Mouse (Mus musculus): Measurements from ENCODE around the gene Gda. TPM values are rescaled to one million over a fixed set of nuclear protein-coding genes. Genes with fewer than 3 reads are reported as not detected.

Gene Gda
- polyA plus RNA-seq, 1 experiment from 2014 or later: 0.55 TPM

GRCm38 (mm10) chr19:21432286-21432685, 41.0 kb downstream of the Gda start:
- ATAC-seq (ENCODE audit: low read depth): no peak
- 85% methylated on average over 3 of the region's 3 CpGs for WGBS
- Histone ChIP-seq H3K9ac (ENCODE audit: low read length) (no peak overlapping the region), H3K9me3 (ENCODE audit: control insufficient read depth, low read length) (no peaks in the 10 kb centered on the region), H3K36me3 (ENCODE audit: control insufficient read depth, insufficient read depth, low read length) (no peaks in the 10 kb centered on the region), H3K4me1 (replicated peaks; ENCODE audit: control insufficient read depth, insufficient read depth, low read length) (no peaks in the 10 kb centered on the region), H3K27ac (ENCODE audit: low read length) (no peak overlapping the region), H3K27me3 (ENCODE audit: control insufficient read depth, insufficient read depth, low read depth, low read length) (no peaks in the 10 kb centered on the region), H3K4me2 (ENCODE audit: low read depth, low read length) (no peak overlapping the region), H3K4me3 (ENCODE audit: low read length) (no peak overlapping the region)

- Histone ChIP-seq H3K9me3 (ENCODE audit: control insufficient read depth, low read length) (no peaks in the 10 kb centered on the region), H3K4me2 (ENCODE audit: low read depth, low read length) (no peak overlapping the region), H3K4me1 (replicated peaks; ENCODE audit: control insufficient read depth, insufficient read depth, low read length) (no peaks in the 10 kb centered on the region), H3K4me3 (ENCODE audit: low read length) (no peak overlapping the region), H3K36me3 (ENCODE audit: control insufficient read depth, insufficient read depth, low read length) (no peaks in the 10 kb centered on the region), H3K9ac (ENCODE audit: low read length) (no peak overlapping the region), H3K27me3 (ENCODE audit: control insufficient read depth, insufficient read depth, low read depth, low read length) (no peaks in the 10 kb centered on the region), H3K27ac (ENCODE audit: low read length) (no peak overlapping the region)
- ATAC-seq (ENCODE audit: low read depth): no peak
- WGBS: 85% methylated on average over 4 of the region's 4 CpGs
Measured at GRCm38 (mm10) chr19:21425391-21425790, 47.9 kb downstream of the Gda start.

DNA sequence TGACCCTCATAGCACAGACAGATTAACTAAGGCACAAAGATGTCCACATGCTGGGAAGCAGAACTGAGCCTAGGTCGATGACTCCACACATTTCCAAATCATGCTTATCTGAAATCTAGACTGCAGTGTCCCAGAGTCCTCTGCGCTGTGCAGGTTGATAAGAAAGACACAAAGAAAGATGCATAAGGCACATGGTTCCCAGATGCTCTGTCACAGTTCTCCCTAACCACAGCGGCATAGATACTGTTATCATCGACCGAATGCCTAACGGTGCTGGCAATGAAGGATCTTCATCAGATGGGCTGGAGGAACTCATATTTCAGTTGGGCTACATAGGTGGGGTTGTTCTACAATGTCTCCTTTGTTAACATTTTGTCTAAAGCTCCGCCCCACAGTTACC, 49.5 kb downstream of the Gda start:
- no peaks in the 10 kb centered on the region for H3K9me3 ChIP-seq (ENCODE audit: control insufficient read depth, low read length)
- no peak overlapping the region for H3K27ac ChIP-seq (ENCODE audit: low read length)
- 76% methylated on average over 7 of the region's 7 CpGs for WGBS
- H3K27me3 ChIP-seq (ENCODE audit: control insufficient read depth, insufficient read depth, low read depth, low read length): no peaks in the 10 kb centered on the region
- H3K9ac ChIP-seq (ENCODE audit: low read length): no peak overlapping the region
- no peak for ATAC-seq (ENCODE audit: low read depth)
- H3K4me2 ChIP-seq (ENCODE audit: low read depth, low read length): no peak overlapping the region
- H3K4me1 ChIP-seq (replicated peaks; ENCODE audit: control insufficient read depth, insufficient read depth, low read length): no peaks in the 10 kb centered on the region
- H3K36me3 ChIP-seq (ENCODE audit: control insufficient read depth, insufficient read depth, low read length): no peaks in the 10 kb centered on the region
- H3K4me3 ChIP-seq (ENCODE audit: low read length): no peak overlapping the region

DNA sequence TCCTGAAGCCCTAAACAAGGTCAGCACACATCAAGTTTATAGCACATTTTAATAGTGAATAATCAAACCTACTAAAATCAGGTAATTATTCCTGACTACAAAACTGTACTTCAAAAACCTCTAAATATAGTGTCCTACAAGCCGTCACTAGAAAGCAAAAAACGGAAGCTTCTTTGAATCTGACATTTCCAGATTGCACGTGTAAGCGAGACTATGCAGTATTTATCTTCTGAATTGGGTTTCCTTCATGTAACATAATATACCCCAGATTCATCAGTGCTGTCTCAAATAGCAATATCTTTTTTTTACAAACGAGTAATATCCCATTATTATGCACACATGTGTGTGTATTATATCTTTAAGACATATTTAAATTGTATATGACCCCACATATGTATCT, 54.8 kb downstream of the Gda start:
- Histone ChIP-seq H3K4me2 (ENCODE audit: low read depth, low read length) (no peak overlapping the region), H3K36me3 (ENCODE audit: control insufficient read depth, insufficient read depth, low read length) (no peaks in the 10 kb centered on the region), H3K4me3 (ENCODE audit: low read length) (no peak overlapping the region), H3K4me1 (replicated peaks; ENCODE audit: control insufficient read depth, insufficient read depth, low read length) (no peaks in the 10 kb centered on the region), H3K27ac (ENCODE audit: low read length) (no peak overlapping the region), H3K9me3 (ENCODE audit: control insufficient read depth, low read length) (no peaks in the 10 kb centered on the region), H3K9ac (ENCODE audit: low read length) (no peak overlapping the region), H3K27me3 (ENCODE audit: control insufficient read depth, insufficient read depth, low read depth, low read length) (no peaks in the 10 kb centered on the region)
- no peak for ATAC-seq (ENCODE audit: low read depth)
- WGBS: 79% methylated on average over 5 of the region's 5 CpGs

GRCm38 (mm10) chr19:21415377-21415776, 57.9 kb downstream of the Gda start:
- Histone ChIP-seq H3K4me3 (ENCODE audit: low read length) (no peak overlapping the region), H3K9ac (ENCODE audit: low read length) (no peak overlapping the region), H3K9me3 (ENCODE audit: control insufficient read depth, low read length) (no peaks in the 10 kb centered on the region), H3K4me2 (ENCODE audit: low read depth, low read length) (no peak overlapping the region), H3K36me3 (ENCODE audit: control insufficient read depth, insufficient read depth, low read length) (no peaks in the 10 kb centered on the region), H3K27me3 (ENCODE audit: control insufficient read depth, insufficient read depth, low read depth, low read length) (no peaks in the 10 kb centered on the region), H3K27ac (ENCODE audit: low read length) (no peak overlapping the region), H3K4me1 (replicated peaks; ENCODE audit: control insufficient read depth, insufficient read depth, low read length) (no peaks in the 10 kb centered on the region)
- no peak for ATAC-seq (ENCODE audit: low read depth)
- 60% methylated on average over 3 of the region's 3 CpGs for WGBS

DNA sequence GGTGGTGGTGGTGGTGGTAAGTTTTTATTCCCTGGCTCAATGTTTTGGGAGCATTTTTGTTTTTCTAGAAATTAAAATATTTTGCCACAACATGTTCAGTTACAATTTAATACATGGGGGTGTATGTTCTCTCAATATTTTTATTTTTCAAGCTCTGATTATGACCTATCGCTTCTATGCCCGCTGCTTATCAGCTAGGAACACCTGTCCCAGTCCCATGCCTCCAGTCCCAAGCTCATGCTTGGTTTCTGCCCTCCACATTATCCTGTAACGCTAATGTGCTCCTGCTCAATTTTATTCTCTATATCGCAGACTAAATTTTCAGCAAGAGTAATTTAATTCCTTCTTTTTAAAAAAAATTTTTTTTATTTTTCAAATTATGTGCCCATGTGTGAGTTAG, 64.1 kb downstream of the Gda start:
- no peak for ATAC-seq (ENCODE audit: low read depth)
- Histone ChIP-seq H3K36me3 (ENCODE audit: control insufficient read depth, insufficient read depth, low read length) (no peaks in the 10 kb centered on the region), H3K4me3 (ENCODE audit: low read length) (no peak overlapping the region), H3K27me3 (ENCODE audit: control insufficient read depth, insufficient read depth, low read depth, low read length) (no peaks in the 10 kb centered on the region), H3K27ac (ENCODE audit: low read length) (no peak overlapping the region), H3K4me1 (replicated peaks; ENCODE audit: control insufficient read depth, insufficient read depth, low read length) (no peaks in the 10 kb centered on the region), H3K9me3 (ENCODE audit: control insufficient read depth, low read length) (no peaks in the 10 kb centered on the region), H3K9ac (ENCODE audit: low read length) (no peak overlapping the region), H3K4me2 (ENCODE audit: low read depth, low read length) (no peak overlapping the region)
- 84% methylated on average over 4 of the region's 4 CpGs for WGBS

GRCm38 (mm10) chr19:21407363-21407762, 65.9 kb downstream of the Gda start:
- Histone ChIP-seq H3K4me1 (replicated peaks; ENCODE audit: control insufficient read depth, insufficient read depth, low read length) (no peaks in the 10 kb centered on the region), H3K9me3 (ENCODE audit: control insufficient read depth, low read length) (no peaks in the 10 kb centered on the region), H3K36me3 (ENCODE audit: control insufficient read depth, insufficient read depth, low read length) (no peaks in the 10 kb centered on the region), H3K4me3 (ENCODE audit: low read length) (no peak overlapping the region), H3K9ac (ENCODE audit: low read length) (no peak overlapping the region), H3K27ac (ENCODE audit: low read length) (no peak overlapping the region), H3K27me3 (ENCODE audit: control insufficient read depth, insufficient read depth, low read depth, low read length) (no peaks in the 10 kb centered on the region), H3K4me2 (ENCODE audit: low read depth, low read length) (no peak overlapping the region)
- ATAC-seq (ENCODE audit: low read depth): no peak
- 68% methylated on average over 1 of the region's 1 CpGs for WGBS

DNA sequence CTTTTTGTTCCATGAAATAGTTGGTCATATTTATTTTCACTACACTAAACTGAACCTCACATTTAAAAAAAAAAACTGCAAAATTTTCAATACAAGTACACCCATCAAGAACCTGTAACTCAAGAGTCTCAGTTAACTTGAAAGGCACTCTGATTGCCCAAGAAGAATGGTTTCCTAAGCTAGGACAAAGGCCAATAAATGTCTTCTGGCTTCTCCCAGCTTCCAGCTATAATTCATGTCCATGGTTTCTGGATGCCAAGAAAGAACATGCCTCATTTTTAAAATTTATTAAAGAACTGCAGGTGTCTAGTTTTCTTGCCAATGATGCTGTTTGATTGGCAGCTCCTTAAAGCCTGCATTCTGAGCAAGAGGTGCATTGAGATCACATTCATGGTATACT, 75.3 kb downstream of the Gda start:
- Histone ChIP-seq H3K27me3 (ENCODE audit: control insufficient read depth, insufficient read depth, low read depth, low read length) (no peaks in the 10 kb centered on the region), H3K9me3 (ENCODE audit: control insufficient read depth, low read length) (no peaks in the 10 kb centered on the region), H3K4me1 (replicated peaks; ENCODE audit: control insufficient read depth, insufficient read depth, low read length) (no peaks in the 10 kb centered on the region), H3K36me3 (ENCODE audit: control insufficient read depth, insufficient read depth, low read length) (no peaks in the 10 kb centered on the region), H3K4me3 (ENCODE audit: low read length) (no peak overlapping the region), H3K9ac (ENCODE audit: low read length) (no peak overlapping the region), H3K27ac (ENCODE audit: low read length) (no peak overlapping the region), H3K4me2 (ENCODE audit: low read depth, low read length) (no peak overlapping the region)
- no peak for ATAC-seq (ENCODE audit: low read depth)

DNA sequence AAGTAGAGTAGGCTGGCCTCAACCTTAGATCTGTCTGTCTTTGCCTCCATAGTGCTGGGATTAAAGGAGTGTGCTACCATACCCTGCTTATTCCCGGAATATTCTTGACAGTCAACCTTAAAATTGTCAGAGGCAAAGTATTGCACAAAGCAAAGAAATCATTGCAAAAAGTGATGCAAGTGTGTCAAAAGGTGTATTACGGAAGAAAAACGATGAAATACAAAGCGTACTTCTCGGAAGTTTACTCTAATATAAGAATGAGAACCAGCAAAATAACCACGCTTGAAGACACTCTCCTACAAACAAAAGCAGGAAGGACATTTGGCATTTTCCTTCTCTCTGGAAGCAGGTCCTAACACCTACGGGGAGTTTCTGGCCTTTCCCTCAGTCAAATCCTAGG, 76.9 kb downstream of the Gda start:
- Histone ChIP-seq H3K36me3 (ENCODE audit: control insufficient read depth, insufficient read depth, low read length) (no peaks in the 10 kb centered on the region), H3K27me3 (ENCODE audit: control insufficient read depth, insufficient read depth, low read depth, low read length) (no peaks in the 10 kb centered on the region), H3K27ac (ENCODE audit: low read length) (no peak overlapping the region), H3K9ac (ENCODE audit: low read length) (no peak overlapping the region), H3K9me3 (ENCODE audit: control insufficient read depth, low read length) (no peaks in the 10 kb centered on the region), H3K4me2 (ENCODE audit: low read depth, low read length) (no peak overlapping the region), H3K4me1 (replicated peaks; ENCODE audit: control insufficient read depth, insufficient read depth, low read length) (no peaks in the 10 kb centered on the region), H3K4me3 (ENCODE audit: low read length) (no peak overlapping the region)
- WGBS: 88% methylated on average over 7 of the region's 7 CpGs
- no peak for ATAC-seq (ENCODE audit: low read depth)

GRCm38 (mm10) chr19:21390904-21391303, 82.3 kb downstream of the Gda start:
- Histone ChIP-seq H3K36me3 (ENCODE audit: control insufficient read depth, insufficient read depth, low read length) (no peaks in the 10 kb centered on the region), H3K27ac (ENCODE audit: low read length) (no peak overlapping the region), H3K4me3 (ENCODE audit: low read length) (no peak overlapping the region), H3K27me3 (ENCODE audit: control insufficient read depth, insufficient read depth, low read depth, low read length) (no peaks in the 10 kb centered on the region), H3K9me3 (ENCODE audit: control insufficient read depth, low read length) (no peaks in the 10 kb centered on the region), H3K4me1 (replicated peaks; ENCODE audit: control insufficient read depth, insufficient read depth, low read length) (no peaks in the 10 kb centered on the region), H3K4me2 (ENCODE audit: low read depth, low read length) (no peak overlapping the region), H3K9ac (ENCODE audit: low read length) (no peak overlapping the region)
- ATAC-seq (ENCODE audit: low read depth): no peak
- WGBS: 82% methylated on average over 7 of the region's 7 CpGs

All from lung, embryonic 16.5 days (tissue).